Mouse (Mus musculus) C2C12 (cell line): ENCODE data around the gene Uhrf1bp1.

Experiments used
- CTCF ChIP-seq: IDR thresholded peaks from one replicate; pipeline ENCODE4 v1.5.1; 2011; ENCODE audit not compliant: control insufficient read depth, insufficient read depth, insufficient read length
- MAX ChIP-seq: IDR thresholded peaks from one replicate; pipeline ENCODE4 v1.6.1; 2011; ENCODE audit warnings: mild to moderate bottlenecking, control low read depth
- USF1 ChIP-seq: IDR thresholded peaks from one replicate; pipeline ENCODE4 v1.6.1; 2011; ENCODE audit warnings: low read depth, mild to moderate bottlenecking, control low read depth, moderate library complexity

GRCm38 (mm10) chr17:27825984-27826905 lies 30.0 kb upstream of the Uhrf1bp1 start:
- TF ChIP-seq MAX, result no peak
- TF ChIP-seq CTCF, result no peak
- no peak for TF ChIP-seq USF1
